Mouse (Mus musculus) adrenal gland, postnatal 4 days (tissue): Measurements from ENCODE around the gene Zdhhc14. TPM values are rescaled to one million over a fixed set of nuclear protein-coding genes. Genes with fewer than 3 reads are reported as not detected.

ENCODE experiments used
- DNase-seq, 2 experiments: peaks; one replicate each; pipeline ENCODE4 v3.0.0; 2021 to 2022; ENCODE audit warnings: low spot score in 2 of 2, mixed read lengths in 2 of 2
- long read RNA-seq, 2 experiments: library from polyadenylated mRNA; stranded (forward); transcript quantifications; one replicate each; pipeline ENCODE4 v2.0.0; 2021
- total RNA-seq, 2 experiments: library from RNA; stranded (reverse); gene quantifications; 2 replicates each; pipeline ENCODE4 v1.2.3; 2021

Gene Zdhhc14
- 1 to 10 TPM; 7.6 to 8.2 TPM for total RNA-seq
- long read RNA-seq, experiment 1, partial matches to known transcripts, result 0 of 10 reads
- long read RNA-seq, experiment 1, other reads (novel, unspliced or antisense), result 8 of 10 reads
- long read RNA-seq, experiment 2, partial matches to known transcripts, result 5 of 23 reads
- long read RNA-seq, experiment 2, other reads (novel, unspliced or antisense), result 14 of 23 reads

DNA sequence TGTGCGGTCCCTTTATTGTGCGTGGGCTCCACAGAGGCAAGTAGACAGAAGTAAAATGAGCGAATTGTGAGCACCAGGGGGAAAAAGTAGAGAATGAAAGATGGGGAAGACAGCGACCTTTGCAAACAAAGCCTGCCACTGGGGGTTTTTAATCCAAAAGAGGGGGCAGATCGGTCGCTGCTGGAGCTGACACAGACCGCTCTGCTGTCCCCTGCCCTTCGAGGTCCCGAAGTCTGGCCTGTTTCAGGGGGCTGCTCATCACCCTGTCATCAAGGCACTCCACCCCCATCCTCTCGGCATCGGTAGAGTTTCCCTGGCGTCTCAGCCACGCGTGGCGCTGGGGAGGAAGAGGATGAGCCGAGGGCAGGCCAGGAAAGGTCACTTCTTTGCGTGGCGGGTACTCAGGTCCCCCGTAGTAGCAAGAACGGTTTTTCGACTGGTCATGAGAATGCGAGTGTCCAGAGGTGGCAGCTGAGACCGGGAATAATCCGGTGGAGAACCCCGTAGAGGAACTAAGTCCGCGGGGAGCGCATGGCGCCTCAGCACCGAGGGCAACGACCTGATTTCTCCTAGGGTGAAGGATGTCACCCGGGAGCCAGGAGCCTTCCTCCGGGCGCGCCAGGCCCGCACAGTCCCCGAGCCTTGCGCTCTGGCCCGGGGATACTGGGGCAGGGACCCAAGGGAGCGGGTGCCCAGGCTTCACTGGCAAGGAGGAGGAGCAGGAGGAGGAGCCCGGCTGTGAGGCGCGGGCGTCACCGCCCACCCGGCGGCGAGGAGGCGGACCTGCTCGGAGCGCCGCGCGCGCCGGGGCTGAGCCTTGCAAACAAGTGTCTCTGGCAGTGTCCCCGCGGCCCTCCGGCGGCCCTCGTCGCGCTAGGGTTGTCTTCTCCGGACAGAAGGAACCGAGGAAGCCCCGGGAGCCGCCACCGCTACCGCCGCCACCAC is at the start of gene Zdhhc14:
TSS of gene Zdhhc14 (plus strand) at position 757 of the 945 bp plus-strand sequence.
- DNase-seq, result peak; percentile 71 to 85

GRCm38 (mm10) chr17:5443260-5443659 is 49.1 kb upstream of the Zdhhc14 start:
- no peak for DNase-seq

DNA sequence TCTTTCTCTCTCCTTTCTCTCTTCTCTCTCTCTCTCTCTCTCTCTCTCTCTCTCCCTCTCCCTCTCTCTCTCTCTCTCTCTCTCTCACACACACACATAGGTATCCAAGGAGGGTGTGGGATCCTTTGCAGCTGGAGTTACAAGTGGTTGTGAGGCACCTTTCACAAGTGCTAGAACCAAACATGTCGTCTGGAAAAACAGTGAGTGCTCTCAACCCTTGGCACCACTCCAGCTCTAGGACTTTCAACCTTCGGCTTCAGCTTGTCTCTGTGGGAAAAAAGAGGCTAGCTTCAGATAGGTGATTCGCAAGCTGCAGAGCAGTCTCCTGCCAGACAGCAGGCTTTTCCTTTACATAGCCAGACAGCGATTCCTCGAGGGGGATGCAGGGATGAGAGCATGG is 48.6 kb upstream of the Zdhhc14 start:
- DNase-seq, result peak in 1 of 2 experiments; percentile 28

GRCm38 (mm10) chr17:5453657-5454056 is 38.7 kb upstream of the Zdhhc14 start:
- no peak for DNase-seq

- no peak for DNase-seq
Measured at GRCm38 (mm10) chr17:5463912-5464311, 28.4 kb upstream of the Zdhhc14 start.

- DNase-seq, result no peak
Measured at GRCm38 (mm10) chr17:5466736-5467135, 25.6 kb upstream of the Zdhhc14 start.

DNA sequence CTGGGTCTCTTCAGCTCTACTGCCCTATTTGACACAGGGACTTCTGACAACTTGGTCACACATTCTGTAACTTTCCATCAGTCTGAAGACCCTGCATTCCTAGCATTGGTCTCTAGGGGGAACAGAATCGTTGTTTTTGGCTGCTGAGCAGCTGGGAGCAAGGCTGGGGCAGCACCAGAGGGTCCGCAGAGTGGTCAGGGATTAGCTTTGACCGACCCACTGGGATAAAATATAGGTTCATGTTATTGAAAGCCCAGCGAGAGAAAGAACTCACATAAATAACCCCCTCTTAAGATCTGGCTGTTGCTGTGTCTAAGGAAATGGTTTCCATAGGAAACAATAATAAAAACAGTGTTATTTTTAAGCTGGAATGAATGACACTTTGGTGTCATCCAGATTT is 25.2 kb upstream of the Zdhhc14 start:
- no peak for DNase-seq

- DNase-seq, result no peak
Measured at GRCm38 (mm10) chr17:5472268-5472667, 20.1 kb upstream of the Zdhhc14 start.

DNA sequence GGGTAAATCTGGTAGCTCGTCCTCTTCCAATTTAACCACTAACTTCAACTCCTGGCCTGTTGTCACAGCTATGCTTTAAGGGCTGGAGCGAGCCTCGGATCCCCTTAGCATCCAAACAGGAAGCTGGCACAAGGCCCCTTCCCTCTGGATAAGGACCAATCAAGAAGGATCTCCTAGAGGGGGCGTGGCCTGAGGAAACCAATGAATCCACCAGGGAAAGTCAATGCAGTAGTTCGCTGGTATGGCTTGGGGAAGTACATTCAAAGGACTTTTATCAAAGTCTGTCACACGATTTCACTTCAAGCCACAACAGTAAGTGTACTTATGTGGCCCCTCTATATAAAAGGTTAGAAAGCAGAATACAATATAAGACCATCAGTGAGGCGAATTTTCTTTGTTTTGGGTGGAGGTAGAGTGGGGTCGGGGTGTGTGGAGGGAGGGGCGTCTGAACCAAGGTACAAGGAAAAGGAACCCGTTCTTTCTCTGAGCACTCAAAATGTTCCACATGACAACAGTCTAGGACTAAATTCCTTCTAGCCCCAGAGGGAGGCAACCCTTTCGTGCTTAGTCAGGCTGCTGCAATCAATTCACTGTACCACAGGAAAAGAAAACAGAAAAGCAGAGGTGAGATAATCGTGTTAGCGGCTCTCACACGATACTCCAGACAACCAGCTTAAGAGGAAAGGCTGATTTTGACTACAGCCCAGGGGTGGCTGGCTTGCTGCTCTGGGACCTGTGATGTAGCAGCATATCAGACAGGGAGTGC is 16.2 kb upstream of the Zdhhc14 start:
- no peak for DNase-seq

GRCm38 (mm10) chr17:5483456-5483855 is 8.9 kb upstream of the Zdhhc14 start:
- DNase-seq, result no peak

DNA sequence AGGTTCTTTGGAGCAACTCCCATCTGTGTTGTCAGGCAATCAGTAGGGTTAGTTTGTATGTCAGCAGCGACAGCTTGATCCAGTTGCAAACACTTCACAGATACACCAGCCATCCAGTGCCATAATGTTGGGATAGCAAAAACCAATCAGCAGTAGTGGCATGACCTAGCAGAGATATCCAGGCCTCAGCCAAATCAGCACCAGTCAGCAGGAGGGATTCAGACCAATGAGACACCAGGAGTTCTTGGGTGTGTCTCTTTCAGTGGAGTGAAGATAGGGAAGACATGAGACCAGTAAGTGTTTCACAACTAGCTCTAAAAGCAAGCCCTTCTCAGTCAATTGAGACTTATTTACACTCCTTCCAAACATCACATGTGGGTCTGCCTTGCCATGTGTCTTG is 7.7 kb upstream of the Zdhhc14 start:
- DNase-seq, result no peak

DNA sequence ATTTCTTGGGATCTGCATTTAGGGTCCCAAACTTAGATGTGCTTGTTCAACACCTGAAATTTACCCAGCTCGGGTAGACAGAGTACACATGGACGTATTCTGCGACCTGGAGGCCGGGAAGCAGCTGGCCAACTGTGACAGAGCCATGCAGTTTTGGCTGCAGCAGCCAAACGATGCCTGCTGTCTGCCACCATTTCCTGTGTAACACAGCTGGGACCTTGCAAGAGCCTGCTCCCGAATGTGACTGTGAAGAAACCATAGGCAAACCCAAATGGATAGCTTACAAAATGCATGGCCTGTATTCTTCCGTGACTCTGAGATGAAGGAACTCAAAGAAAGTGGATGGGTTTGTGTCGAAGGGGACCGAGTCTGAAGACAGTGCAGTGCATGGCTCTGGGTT is 4.2 kb upstream of the Zdhhc14 start:
- no peak for DNase-seq

DNA sequence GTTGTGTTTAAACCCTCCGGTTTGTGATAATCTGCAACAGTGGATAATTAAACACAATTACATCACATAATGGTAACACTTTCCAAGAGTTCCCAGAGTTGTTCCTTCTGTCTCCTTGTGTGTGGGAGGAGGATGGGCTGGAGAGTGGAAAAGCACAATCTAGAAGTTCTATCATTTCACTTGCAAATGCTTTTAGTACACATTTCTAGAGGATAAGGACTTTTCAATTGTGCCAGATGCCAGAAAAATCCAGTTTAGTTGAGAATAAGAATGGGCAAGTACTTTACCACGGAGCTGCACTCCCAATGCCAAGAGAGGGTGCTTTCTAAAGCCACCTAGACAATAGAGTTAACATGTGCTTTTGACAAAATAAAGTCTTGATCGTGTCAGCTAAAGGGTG is 2.0 kb upstream of the Zdhhc14 start:
- DNase-seq, result no peak

DNA sequence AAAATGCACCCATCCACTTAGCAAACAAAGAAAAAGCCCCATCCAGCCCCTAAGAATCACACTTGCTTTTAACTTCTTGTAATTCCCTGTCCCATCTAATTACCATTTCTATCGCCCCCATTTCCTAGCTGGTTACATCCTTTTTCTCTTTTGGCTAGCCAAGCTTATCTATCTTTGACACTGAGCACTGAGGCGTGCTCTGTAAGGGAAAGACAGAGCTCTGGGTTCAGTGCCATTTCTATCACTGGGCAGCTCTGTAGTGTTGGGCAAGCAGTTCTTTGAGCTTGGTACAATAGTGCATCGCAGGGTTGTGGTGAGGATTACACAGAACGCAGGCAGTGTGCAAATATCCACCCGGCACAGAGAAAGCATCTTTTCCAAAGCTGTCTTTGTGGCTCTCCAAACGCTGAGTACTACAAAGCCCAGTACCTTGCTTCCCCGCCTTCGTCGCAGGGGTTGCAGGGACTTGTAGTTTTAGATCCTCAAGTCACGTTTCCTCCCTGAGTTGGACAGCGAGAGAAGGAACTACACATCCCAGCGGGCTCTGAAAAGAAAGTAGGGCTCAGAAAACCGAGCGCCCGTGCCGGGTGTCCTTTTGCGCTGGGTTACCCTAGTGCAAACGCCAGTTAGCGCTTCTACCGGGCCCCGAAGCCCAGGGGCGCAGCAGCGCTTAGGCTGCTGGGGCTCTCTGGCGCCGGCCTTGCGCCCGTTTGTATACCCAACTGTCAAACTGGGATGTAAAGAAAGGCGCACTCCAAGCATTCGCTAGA is 1.1 kb upstream of the Zdhhc14 start:
- DNase-seq, result peak; percentile 55 to 73

DNA sequence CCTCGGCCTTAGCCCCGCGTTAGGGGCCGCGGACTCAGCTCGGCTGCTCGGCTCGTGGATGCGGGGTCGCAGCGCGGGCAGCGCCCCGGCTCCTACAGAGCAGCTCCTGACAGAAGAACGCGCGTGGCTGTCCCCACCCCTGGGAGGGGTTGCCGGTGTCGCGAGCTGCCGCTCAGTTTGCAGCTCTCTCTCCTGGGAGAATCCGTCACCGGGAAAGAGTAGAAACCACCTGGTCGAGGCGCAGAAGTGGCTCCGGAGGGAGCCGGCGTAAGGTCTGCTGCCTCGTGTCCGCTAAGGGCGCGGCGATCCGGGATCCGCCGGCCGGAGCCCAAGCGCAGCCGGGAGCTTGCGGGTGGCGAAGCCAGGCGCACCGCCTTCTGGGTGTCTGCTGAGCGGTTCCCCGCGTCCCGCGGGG is 396 bp downstream of the Zdhhc14 start:
- DNase-seq, result no peak

GRCm38 (mm10) chr17:5493161-5493771 is 909 bp downstream of the Zdhhc14 start:
- DNase-seq, result peak in 1 of 2 experiments; percentile 15

DNA sequence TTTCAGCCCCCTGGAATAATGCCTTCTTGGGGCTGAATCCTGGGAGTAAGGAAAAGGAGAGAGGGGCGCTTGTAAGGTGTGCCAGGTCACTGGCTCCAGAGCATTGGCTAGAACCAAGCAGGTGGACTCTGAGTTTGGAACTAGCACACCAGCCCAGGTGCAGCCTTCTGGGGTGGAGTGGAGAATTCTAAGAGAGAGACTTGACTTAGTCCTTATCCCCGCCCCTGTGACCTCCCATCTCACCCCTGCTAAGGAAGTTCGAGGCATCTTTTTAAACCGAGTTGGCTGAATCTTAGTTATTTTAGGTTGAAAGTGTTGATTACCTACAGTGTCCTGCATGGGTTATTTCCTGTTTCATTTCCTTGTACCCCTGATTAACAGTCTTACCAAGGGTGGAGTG is 1.5 kb downstream of the Zdhhc14 start:
- DNase-seq, result no peak

- DNase-seq, result no peak
Measured at GRCm38 (mm10) chr17:5494832-5495231, 2.5 kb downstream of the Zdhhc14 start.

GRCm38 (mm10) chr17:5497695-5498094 is 5.3 kb downstream of the Zdhhc14 start:
- DNase-seq, result no peak

GRCm38 (mm10) chr17:5498996-5499395 is 6.6 kb downstream of the Zdhhc14 start:
- DNase-seq, result no peak
